Comparison of ENCODE assay signal across 22 mouse cellular contexts in genomic region chr14:48891216-48891615, GRCm38 (mm10).
A peak's percentile ranks its signal among the peaks of the same experiment; 100 is the strongest.
DNase-seq lines count a peak whose midpoint lies in the region; ATAC-seq lines count a peak whose summit lies in the region.
"Had no signal": no experiment of that assay in that cellular context is flagged by ENCODE, and none has a peak within 500 bp of the region (broad histone marks: within the 10 kb centered on the region; RNA-seq: fewer than 3 reads in every experiment).

No protein-coding gene starts in this region.

- no peak overlapping the region for H3K27ac ChIP-seq in hindbrain, embryonic 16.5 days (ENCODE audit: low read depth, low read length)
- H3K27ac ChIP-seq: embryonic facial prominence, embryonic 15.5 days; forebrain, embryonic 12.5 days; stomach, postnatal 0 days had no signal

- no peak overlapping the region for H3K4me3 ChIP-seq in hindbrain, embryonic 16.5 days (ENCODE audit: low read length)
- H3K4me3 ChIP-seq: embryonic facial prominence, embryonic 15.5 days; forebrain, embryonic 12.5 days; heart, embryonic 12.5 days; megakaryocyte, embryonic 14.5 days had no signal

- peak; percentile 82 for ATAC-seq in granulocyte monocyte progenitor cell, adult 5-6 weeks (replicated peaks; ENCODE audit: poor library complexity, severe bottlenecking)
- ATAC-seq in hindbrain, embryonic 16.5 days = no peak

- DNase-seq in cerebellum, postnatal 25 days = peak; percentile 20 to 25
- DNase-seq in cerebellum, postnatal 4 days (ENCODE audit: low spot score in 2 of 2) = no peak
- peak; percentile 3 for DNase-seq in lung, postnatal 25 days (ENCODE audit: low spot score)
- no peak for DNase-seq in lung, adult 18-20 months
- DNase-seq in A20 (ENCODE audit: low read depth, low spot score) = peak; percentile 42
- DNase-seq in thymus, postnatal 4 days = no peak
- DNase-seq: adrenal gland, postnatal 10 days; cerebellum, adult 2 months; embryo, embryonic 11 days; gastrocnemius, postnatal 36 days; heart, postnatal 4 days; kidney, adult 9 months; kidney, postnatal 36 days; lung, embryonic 14.5 days; thymus, postnatal 14 days had no signal

- no peak overlapping the region for H3K4me2 ChIP-seq in hindbrain, embryonic 16.5 days (ENCODE audit: low read length)
- H3K4me2 ChIP-seq: embryonic facial prominence, embryonic 15.5 days; forebrain, embryonic 12.5 days; heart, embryonic 12.5 days; lung, embryonic 14.5 days had no signal

- H3K9ac ChIP-seq in hindbrain, embryonic 16.5 days (ENCODE audit: low read depth, low read length) = no peak overlapping the region; the same call in 1 of the 2 replicates
- H3K9ac ChIP-seq: embryonic facial prominence, embryonic 15.5 days; forebrain, embryonic 12.5 days; heart, embryonic 12.5 days; lung, embryonic 14.5 days had no signal

- no peaks in the 10 kb centered on the region for H3K4me1 ChIP-seq in hindbrain, embryonic 16.5 days (ENCODE audit: control insufficient read depth, insufficient read depth, low read depth, low read length)
- H3K4me1 ChIP-seq: embryonic facial prominence, embryonic 15.5 days; heart, embryonic 12.5 days; megakaryocyte, embryonic 14.5 days had no signal

- H3K27me3 ChIP-seq in hindbrain, embryonic 16.5 days (replicated peaks; ENCODE audit: control insufficient read depth, insufficient read depth, low read length) = no peaks in the 10 kb centered on the region
- H3K27me3 ChIP-seq: heart, embryonic 12.5 days had no signal

- no peaks in the 10 kb centered on the region for H3K36me3 ChIP-seq in hindbrain, embryonic 16.5 days (ENCODE audit: control insufficient read depth, insufficient read depth, low read length)
- H3K36me3 ChIP-seq: embryonic facial prominence, embryonic 15.5 days; forebrain, embryonic 12.5 days; heart, embryonic 12.5 days had no signal

- WGBS in hindbrain, embryonic 16.5 days = 55% methylated on average over 9 of the region's 9 CpGs

- H3K9me3 ChIP-seq in hindbrain, embryonic 16.5 days (ENCODE audit: control insufficient read depth, low read length) = no peaks in the 10 kb centered on the region
- H3K9me3 ChIP-seq: embryonic facial prominence, embryonic 15.5 days; forebrain, embryonic 12.5 days; heart, embryonic 12.5 days had no signal

Comparison
In these comparisons a context has a peak if more than half of its experiments do, and no peak if none do; other contexts are left out.
1. DNase-seq: peak in cerebellum, postnatal 25 days (2 of 2), lung, postnatal 25 days (single experiment) and A20 (single experiment); none in cerebellum, postnatal 4 days (0 of 2), lung, adult 18-20 months (0 of 2) and thymus, postnatal 4 days (single experiment).